Mouse (Mus musculus) layer of hippocampus, adult 9-10 months (tissue): ENCODE data around the gene Olfr745.

Experiments used
- DNase-seq: peaks from one replicate; pipeline ENCODE4 v3.0.0; 2022; ENCODE audit warnings: low spot score

Gene Olfr745

DNA sequence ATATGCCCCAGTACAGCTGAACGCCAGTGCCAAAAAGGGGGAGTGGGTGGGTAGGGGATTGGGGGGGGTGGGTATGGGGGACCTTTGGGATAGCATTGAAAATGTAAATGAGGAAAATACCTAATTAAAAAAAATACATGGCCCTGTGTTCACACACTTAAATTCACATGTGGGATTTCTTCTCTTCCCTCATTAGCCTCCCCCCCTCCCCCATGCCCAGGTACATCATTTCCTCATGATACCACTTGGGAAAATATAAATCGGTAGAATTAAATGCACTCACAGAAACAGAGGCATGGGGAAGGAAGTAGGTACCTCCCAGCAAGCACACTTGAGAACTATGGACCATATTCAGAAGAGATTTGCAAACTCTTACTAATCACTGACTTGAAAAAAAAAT lies at the start of gene Olfr745:
Gene Olfr745 (plus strand): TSS at position 301 of the 400 bp plus-strand sequence.
- DNase-seq = no peak

DNA sequence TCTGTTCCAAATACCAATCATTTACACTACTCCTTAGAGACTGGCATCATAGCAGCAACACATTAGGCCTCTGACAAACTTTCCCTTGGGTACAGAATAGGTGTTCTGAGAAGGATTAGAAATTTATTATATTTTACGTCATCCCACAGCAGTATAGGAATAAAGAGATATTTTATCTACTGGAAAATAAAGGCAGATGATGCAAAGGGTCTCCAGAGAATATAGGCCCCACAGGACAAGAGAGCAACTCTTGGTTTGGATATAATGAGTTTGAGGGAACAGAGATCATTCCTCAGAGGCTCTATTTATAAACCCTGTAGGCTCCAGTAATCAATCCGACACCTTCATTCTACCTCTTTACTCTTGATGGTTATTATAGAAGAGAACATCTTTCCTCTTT lies 24.6 kb upstream of the Olfr745 start, which contains the start of gene Olfr744:
Gene Olfr744 (plus strand): TSS at position 301 of the 400 bp plus-strand sequence.
- no peak for DNase-seq

DNA sequence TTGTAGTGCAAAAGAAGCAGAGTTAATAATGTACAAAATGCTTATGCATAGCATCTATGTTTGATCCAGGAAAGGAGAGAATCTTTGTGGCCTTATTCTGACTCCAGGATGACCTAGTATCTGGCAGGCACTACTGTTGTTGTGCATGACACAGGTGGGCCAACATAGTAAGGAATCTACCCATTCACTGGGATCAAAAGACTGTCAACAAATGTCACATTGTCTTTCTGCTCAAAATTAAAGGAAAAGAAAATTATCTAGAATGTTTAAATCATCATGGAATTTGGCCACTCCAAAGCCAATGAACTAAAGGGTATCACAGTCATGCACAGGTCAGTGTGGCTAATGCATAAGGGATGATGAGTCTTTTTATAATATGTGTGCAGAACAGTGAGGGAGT lies 7.6 kb downstream of the Olfr745 start, which contains the start of gene Olfr746:
Gene Olfr746 (plus strand): TSS at position 301 of the 400 bp plus-strand sequence.
- DNase-seq = no peak

DNA sequence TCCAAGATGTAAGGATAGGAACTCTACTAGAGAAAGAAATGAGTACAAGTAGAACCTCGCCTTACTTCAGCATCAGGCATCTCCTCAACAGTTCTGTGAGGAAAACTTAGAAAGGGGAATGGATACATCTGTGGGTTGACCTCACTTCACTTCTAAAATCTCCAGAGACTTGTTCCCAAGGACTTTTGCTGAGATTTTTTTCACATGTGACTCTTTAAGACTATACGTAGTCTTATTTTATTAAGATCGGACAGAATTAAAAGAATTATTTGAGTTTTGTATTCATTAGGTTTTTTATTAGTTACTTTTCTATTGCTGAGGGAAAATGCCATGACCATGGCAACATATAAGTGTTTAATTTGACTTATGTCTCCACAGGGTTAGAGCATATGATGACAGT lies 53.9 kb downstream of the Olfr745 start, which contains the start of gene Olfr747:
Gene Olfr747 (minus strand): TSS at position 101 of the 400 bp plus-strand sequence.
- DNase-seq = no peak
